Mouse (Mus musculus) erythroblast, embryonic 14.5 days (primary cell): Measurements from ENCODE around the gene Prg3.
A peak's percentile ranks its signal among the peaks of the same experiment; 100 is the strongest.

Experiments used
- GATA1 ChIP-seq: IDR thresholded peaks from 2 replicates; pipeline ENCODE4 v1.6.1; 2012; ENCODE audit warnings: low read length, inconsistent platforms, mixed read lengths
- TAL1 ChIP-seq: IDR thresholded peaks from 3 replicates; pipeline ENCODE4 v1.6.1; 2012; ENCODE audit warnings: low read length, inconsistent platforms, mixed read lengths

GRCm38 (mm10) chr2:85011906-85012604, 24.0 kb downstream of the Prg3 start:
- TF ChIP-seq GATA1: peak; percentile 84
- TF ChIP-seq TAL1: peak; percentile 57; the same call in 2 of the 3 replicates
